Mouse (Mus musculus): ENCODE measurements around the gene Tfrc. TPM values are rescaled to one million over a fixed set of nuclear protein-coding genes. Genes with fewer than 3 reads are reported as not detected.
A peak's percentile ranks its signal among the peaks of the same experiment; 100 is the strongest.

The Tfrc gene
- total and polyA plus RNA-seq, 3 experiments = 190 to 840 (median 358) TPM

- in situ Hi-C loops (cut with MboI; ENCODE audit: low pct_ligation_motif_present, low pct_unique_long_range_greater_than_20kb, low sequenced_read_pairs) = no loop called here
- Histone ChIP-seq H3K27ac (ENCODE audit: insufficient read depth, low read depth) (peak overlapping the region; percentile 1; the same call in 1 of the 2 replicates), H3K79me2 (replicated peaks; ENCODE audit: control insufficient read depth, extremely low read depth, insufficient read depth, poor library complexity, severe bottlenecking) (peaks cover 7% of the 10 kb centered on the region; the same call in 1 of the 2 replicates), H3K36me3 (replicated peaks in 1 of 2; ENCODE audit: control insufficient read depth in 1 of 2, insufficient read depth in 1 of 2, low read length in 1 of 2) (peaks cover 0 to 13% of the 10 kb centered on the region in 2 experiments), H3K27me3 (replicated peaks) (no peaks in the 10 kb centered on the region), H3K9me3 (replicated peaks; ENCODE audit: low read length) (no peaks in the 10 kb centered on the region), H3K4me1 (ENCODE audit: control insufficient read depth in 1 of 2, insufficient read depth in 2 of 2) (peaks cover 15 to 59% of the 10 kb centered on the region in 2 experiments), H3K4me3 (replicated peaks in 1 of 3; ENCODE audit: low read depth in 2 of 3, low read length in 2 of 3, poor library complexity in 1 of 3) (peak overlapping the region in 2 of 3 experiments; percentile 9 to 71), H3K9ac (ENCODE audit: insufficient read depth, low read depth) (no peak overlapping the region), H3K4me2 (ENCODE audit: insufficient read depth, low read depth, poor library complexity, severe bottlenecking) (peak overlapping the region; percentile 86)
- TF ChIP-seq CTCF (conservative IDR thresholded peaks at IDR 0.05 in 1 of 2, IDR thresholded peaks at IDR 0.05 in 1 of 2; ENCODE audit: low read depth in 2 of 2, low read length in 2 of 2) = peak in 1 of 2 experiments; percentile 73; a peak in 2 of 4 replicates
- TF ChIP-seq ELF1 (IDR thresholded peaks at IDR 0.05; ENCODE audit: low read depth, low read length) = no peak
- TF ChIP-seq POLR2A (IDR thresholded peaks at IDR 0.05; ENCODE audit: low read depth, low read length) = peak; percentile 23; the same call in 1 of the 2 replicates
- peak; percentile 58 for TF ChIP-seq USF1 (IDR thresholded peaks at IDR 0.05; ENCODE audit: low read depth, low read length)
- no peak for TF ChIP-seq RCOR1 (conservative IDR thresholded peaks at IDR 0.05; ENCODE audit: low read depth, low read length)
- TF ChIP-seq MAZ (IDR thresholded peaks at IDR 0.05; ENCODE audit: low read depth, low read length) = no peak
- TF ChIP-seq TCF12 (IDR thresholded peaks at IDR 0.05; ENCODE audit: low read depth, low read length) = no peak
- no peak for TF ChIP-seq MEF2A (IDR thresholded peaks at IDR 0.05; ENCODE audit: borderline replicate concordance, low read depth, low read length)
- no peak for TF ChIP-seq SMC3 (IDR thresholded peaks at IDR 0.05; ENCODE audit: low read depth, low read length)
- TF ChIP-seq BHLHE40 (IDR thresholded peaks at IDR 0.05; ENCODE audit: low read depth, low read length) = peak; percentile 96
- TF ChIP-seq USF2 (conservative IDR thresholded peaks at IDR 0.05; ENCODE audit: low read depth, low read length) = peak; percentile 15; the same call in 1 of the 2 replicates
- no peak for DNase-seq (ENCODE audit: extremely low read depth)
- dilution Hi-C loops (cut with MboI; ENCODE audit: extremely low pct_ligation_motif_present, extremely low pct_unique_long_range_greater_than_20kb, low sequenced_read_pairs) = no loop called here
These were observed 36.7 kb downstream of the Tfrc start for GRCm38 (mm10) chr16:32645361-32645914.

GRCm38 (mm10) chr16:32646014-32646413 lies 37.3 kb downstream of the Tfrc start:
- no peaks in the 10 kb centered on the region for H3K27me3 ChIP-seq (replicated peaks)
- dilution Hi-C loops (cut with MboI; ENCODE audit: extremely low pct_ligation_motif_present, extremely low pct_unique_long_range_greater_than_20kb, low sequenced_read_pairs) (no loop called here), in situ Hi-C loops (cut with MboI; ENCODE audit: low pct_ligation_motif_present, low pct_unique_long_range_greater_than_20kb, low sequenced_read_pairs) (no loop called here)
- H3K9me3 ChIP-seq (replicated peaks; ENCODE audit: low read length) = no peaks in the 10 kb centered on the region
- no peak overlapping the region for H3K4me3 ChIP-seq (replicated peaks in 1 of 3; ENCODE audit: low read depth in 2 of 3, low read length in 2 of 3, poor library complexity in 1 of 3)
- H3K4me2 ChIP-seq (ENCODE audit: insufficient read depth, low read depth, poor library complexity, severe bottlenecking) = peak overlapping the region; percentile 86
- no peak overlapping the region for H3K27ac ChIP-seq (ENCODE audit: insufficient read depth, low read depth)
- H3K36me3 ChIP-seq (replicated peaks in 1 of 2; ENCODE audit: control insufficient read depth in 1 of 2, insufficient read depth in 1 of 2, low read length in 1 of 2) = peaks cover 0 to 13% of the 10 kb centered on the region in 2 experiments
- no peak for TF ChIP-seq SIN3A (IDR thresholded peaks at IDR 0.05; ENCODE audit: low read length)
- TF ChIP-seq UBTF (IDR thresholded peaks at IDR 0.05; ENCODE audit: low read depth, low read length) = no peak
- no peak for TF ChIP-seq RAD21 (IDR thresholded peaks at IDR 0.05; ENCODE audit: low read depth, low read length)
- no peak for TF ChIP-seq ZC3H11A (IDR thresholded peaks at IDR 0.05; ENCODE audit: low read depth, low read length)
- TF ChIP-seq ETS1 (conservative IDR thresholded peaks at IDR 0.05; ENCODE audit: low read depth, low read length) = no peak
- TF ChIP-seq CHD2 (IDR thresholded peaks at IDR 0.05; ENCODE audit: low read length) = no peak
- no peak for TF ChIP-seq CHD1 (IDR thresholded peaks at IDR 0.05; ENCODE audit: low read depth, low read length)
- no peak for TF ChIP-seq MYC (IDR thresholded peaks at IDR 0.05; ENCODE audit: low read depth, low read length)
- TF ChIP-seq BHLHE40 (IDR thresholded peaks at IDR 0.05; ENCODE audit: low read depth, low read length) = no peak
- TF ChIP-seq MAX (IDR thresholded peaks at IDR 0.05; ENCODE audit: low read length) = no peak
- no peak for TF ChIP-seq IRF4 (IDR thresholded peaks at IDR 0.05; ENCODE audit: low read depth, low read length)
- TF ChIP-seq JUND (conservative IDR thresholded peaks at IDR 0.05; ENCODE audit: low read depth, low read length) = no peak
- TF ChIP-seq PAX5 (IDR thresholded peaks at IDR 0.05; ENCODE audit: low read length) = no peak
- peaks cover 7% of the 10 kb centered on the region; the same call in 1 of the 2 replicates for H3K79me2 ChIP-seq (replicated peaks; ENCODE audit: control insufficient read depth, extremely low read depth, insufficient read depth, poor library complexity, severe bottlenecking)
- no peak overlapping the region for H3K9ac ChIP-seq (ENCODE audit: insufficient read depth, low read depth)
- peaks cover 19 to 64% of the 10 kb centered on the region in 2 experiments for H3K4me1 ChIP-seq (ENCODE audit: control insufficient read depth in 1 of 2, insufficient read depth in 2 of 2)
- DNase-seq (ENCODE audit: extremely low read depth) = no peak
